In genomic region chr16:13830444-13830843, GRCm38 (mm10) we compare ENCODE assay signal across 18 mouse cellular contexts. TPM values are rescaled to one million over a fixed set of nuclear protein-coding genes. Genes with fewer than 3 reads are reported as not detected.
DNase-seq lines count a peak whose midpoint lies in the region; ATAC-seq and TF ChIP-seq lines count a peak whose summit lies in the region.
"Had no signal": no experiment of that assay in that cellular context is flagged by ENCODE, and none has a peak within 500 bp of the region (broad histone marks: within the 10 kb centered on the region; RNA-seq: fewer than 3 reads in every experiment).

No protein-coding gene starts in this region.

- no peak overlapping the region for H3K4me3 ChIP-seq in heart, adult 2 months
- no peak overlapping the region for H3K4me3 ChIP-seq in heart, embryonic 11.5 days (ENCODE audit: low read depth, low read length)
- H3K4me3 ChIP-seq in lung, postnatal 0 days (ENCODE audit: low read depth, low read length): no peak overlapping the region
- H3K4me3 ChIP-seq in CH12.LX (replicated peaks in 1 of 3; ENCODE audit: low read depth in 2 of 3, low read length in 2 of 3, poor library complexity in 1 of 3): no peak overlapping the region
- H3K4me3 ChIP-seq: embryonic facial prominence, embryonic 13.5 days; limb, embryonic 10.5 days; liver, embryonic 15.5 days; midbrain, embryonic 13.5 days had no signal

- no peaks in the 10 kb centered on the region for H3K4me1 ChIP-seq in heart, adult 2 months (ENCODE audit: control insufficient read depth, insufficient read depth, low read length)
- H3K4me1 ChIP-seq in heart, embryonic 11.5 days (ENCODE audit: control insufficient read depth, insufficient read depth, low read length): peaks cover 13% of the 10 kb centered on the region
- H3K4me1 ChIP-seq in lung, postnatal 0 days (ENCODE audit: insufficient read depth, low read depth, low read length): no peaks in the 10 kb centered on the region
- H3K4me1 ChIP-seq in CH12.LX (ENCODE audit: control insufficient read depth in 1 of 2, insufficient read depth in 2 of 2): peaks cover 0 to 9% of the 10 kb centered on the region in 2 experiments; a peak in 2 of 4 replicates
- H3K4me1 ChIP-seq: limb, embryonic 10.5 days; liver, embryonic 15.5 days; midbrain, embryonic 13.5 days had no signal

- intact Hi-C loops in heart, adult 2 months (cut with DNase I): no loop called here

- no peaks in the 10 kb centered on the region for H3K9me3 ChIP-seq in heart, embryonic 11.5 days (replicated peaks; ENCODE audit: control insufficient read depth, low read length)
- H3K9me3 ChIP-seq in lung, postnatal 0 days (ENCODE audit: low read length): no peaks in the 10 kb centered on the region
- H3K9me3 ChIP-seq in CH12.LX (replicated peaks; ENCODE audit: low read length): no peaks in the 10 kb centered on the region
- H3K9me3 ChIP-seq: embryonic facial prominence, embryonic 13.5 days; limb, embryonic 10.5 days; liver, embryonic 15.5 days; midbrain, embryonic 13.5 days had no signal

- H3K79me2 ChIP-seq in heart, adult 2 months (replicated peaks; ENCODE audit: control insufficient read depth, insufficient read depth, low read length): peaks cover under 1% of the 10 kb centered on the region; the same call in 1 of the 2 replicates
- H3K79me2 ChIP-seq in CH12.LX (replicated peaks; ENCODE audit: control insufficient read depth, extremely low read depth, insufficient read depth, poor library complexity, severe bottlenecking): no peaks in the 10 kb centered on the region

- in situ Hi-C loops in CH12.LX (cut with MboI; ENCODE audit: low pct_ligation_motif_present, low pct_unique_long_range_greater_than_20kb, low sequenced_read_pairs): no loop called here

- TF ChIP-seq CTCF in heart, adult 2 months (IDR thresholded peaks at IDR 0.05): peak; percentile 17
- TF ChIP-seq CTCF in lung, postnatal 0 days (IDR thresholded peaks at IDR 0.05): peak; percentile 29; the same call in 1 of the 2 replicates
- TF ChIP-seq CTCF in CH12.LX (conservative IDR thresholded peaks at IDR 0.05 in 1 of 2, IDR thresholded peaks at IDR 0.05 in 1 of 2; ENCODE audit: low read depth in 2 of 2, low read length in 2 of 2): peak in 1 of 2 experiments; percentile 41; a peak in 2 of 4 replicates

- H3K27me3 ChIP-seq in heart, adult 2 months (ENCODE audit: control insufficient read depth, insufficient read depth, low read length): no peaks in the 10 kb centered on the region
- H3K27me3 ChIP-seq in heart, embryonic 11.5 days (ENCODE audit: control insufficient read depth, insufficient read depth, low read length): no peaks in the 10 kb centered on the region
- no peaks in the 10 kb centered on the region for H3K27me3 ChIP-seq in lung, postnatal 0 days (replicated peaks; ENCODE audit: insufficient read depth, low read length)
- H3K27me3 ChIP-seq in CH12.LX (replicated peaks): no peaks in the 10 kb centered on the region
- H3K27me3 ChIP-seq: embryonic facial prominence, embryonic 13.5 days; liver, embryonic 15.5 days; midbrain, embryonic 13.5 days; Patski had no signal

- DNase-seq in heart, adult 2 months: no peak
- no peak for DNase-seq in lung, postnatal 0 days (ENCODE audit: low spot score)
- DNase-seq in lung, postnatal 4 days: no peak
- DNase-seq in CH12.LX (ENCODE audit: extremely low read depth) (no peak), R1 (ENCODE audit: low read depth, low spot score) (peak; percentile 61)
- DNase-seq in ovary, adult 18-20 months (ENCODE audit: low spot score): no peak
- DNase-seq: cerebellum, adult 18-20 months; kidney, postnatal 36 days; layer of hippocampus, postnatal 36 days; right cerebral cortex, postnatal 4 days had no signal

- dilution Hi-C loops in CH12.LX (cut with MboI; ENCODE audit: extremely low pct_ligation_motif_present, extremely low pct_unique_long_range_greater_than_20kb, low sequenced_read_pairs): no loop called here

- no peak for TF ChIP-seq EP300 in heart, adult 2 months (IDR thresholded peaks at IDR 0.05; ENCODE audit: insufficient read depth, low read depth, low read length)
- no peak for TF ChIP-seq EP300 in lung, postnatal 0 days (IDR thresholded peaks at IDR 0.05)
- no peak for TF ChIP-seq EP300 in CH12.LX (IDR thresholded peaks at IDR 0.05; ENCODE audit: low read length)

- TF ChIP-seq RAD21 in CH12.LX (IDR thresholded peaks at IDR 0.05; ENCODE audit: low read depth, low read length): no peak

- no peak overlapping the region for H3K9ac ChIP-seq in heart, adult 2 months (ENCODE audit: low read depth, low read length)
- no peak overlapping the region for H3K9ac ChIP-seq in heart, embryonic 11.5 days (ENCODE audit: low read depth, low read length)
- H3K9ac ChIP-seq in lung, postnatal 0 days (replicated peaks; ENCODE audit: low read depth): no peak overlapping the region
- no peak overlapping the region for H3K9ac ChIP-seq in CH12.LX (ENCODE audit: insufficient read depth, low read depth)
- H3K9ac ChIP-seq: embryonic facial prominence, embryonic 13.5 days; liver, embryonic 15.5 days; midbrain, embryonic 13.5 days had no signal

- TF ChIP-seq POLR2A in heart, adult 2 months (IDR thresholded peaks at IDR 0.05; ENCODE audit: insufficient read depth, low read depth, low read length): no peak
- TF ChIP-seq POLR2A in CH12.LX (IDR thresholded peaks at IDR 0.05; ENCODE audit: low read depth, low read length): 0 out of 2 replicates have a peak, but pooled peaks have one; percentile 20

- ATAC-seq in heart, embryonic 11.5 days (replicated peaks; ENCODE audit: insufficient number of reproducible peaks, low FRiP score, low TSS enrichment): no peak
- ATAC-seq in lung, postnatal 0 days: no peak
- ATAC-seq in megakaryocyte, adult 5-6 weeks (ENCODE audit: poor library complexity, severe bottlenecking): no peak
- ATAC-seq: intestine, embryonic 16.5 days; midbrain, embryonic 13.5 days; Patski had no signal

- WGBS in heart, adult 2 months: 91% methylated on average over 10 of the region's 10 CpGs
- 84% methylated on average over 10 of the region's 10 CpGs for WGBS in heart, embryonic 11.5 days (ENCODE audit: insufficient replicate concordance)
- 87% methylated on average over 10 of the region's 10 CpGs for WGBS in lung, postnatal 0 days

- no peak overlapping the region for H3K27ac ChIP-seq in heart, adult 2 months
- H3K27ac ChIP-seq in heart, embryonic 11.5 days (ENCODE audit: low read depth, low read length): no peak overlapping the region
- H3K27ac ChIP-seq in lung, postnatal 0 days (ENCODE audit: low read length): no peak overlapping the region
- H3K27ac ChIP-seq in CH12.LX (ENCODE audit: insufficient read depth, low read depth): no peak overlapping the region
- H3K27ac ChIP-seq: embryonic facial prominence, embryonic 13.5 days; limb, embryonic 10.5 days; liver, embryonic 15.5 days; midbrain, embryonic 13.5 days had no signal

- no peak overlapping the region for H3K4me2 ChIP-seq in heart, embryonic 11.5 days
- no peak overlapping the region for H3K4me2 ChIP-seq in lung, postnatal 0 days (replicated peaks; ENCODE audit: low read depth, low read length)
- H3K4me2 ChIP-seq in CH12.LX (ENCODE audit: insufficient read depth, low read depth, poor library complexity, severe bottlenecking): no peak overlapping the region
- H3K4me2 ChIP-seq: embryonic facial prominence, embryonic 13.5 days; liver, embryonic 15.5 days; midbrain, embryonic 13.5 days had no signal

- no peaks in the 10 kb centered on the region for H3K36me3 ChIP-seq in heart, adult 2 months (ENCODE audit: control insufficient read depth, insufficient read depth, low read length)
- H3K36me3 ChIP-seq in heart, embryonic 11.5 days (ENCODE audit: control insufficient read depth, insufficient read depth, low read length): peaks cover 42% of the 10 kb centered on the region
- H3K36me3 ChIP-seq in lung, postnatal 0 days (ENCODE audit: insufficient read depth, low read length): peaks cover 49% of the 10 kb centered on the region
- H3K36me3 ChIP-seq in CH12.LX (replicated peaks in 1 of 2; ENCODE audit: control insufficient read depth in 1 of 2, insufficient read depth in 1 of 2, low read length in 1 of 2): peaks cover 63 to 93% of the 10 kb centered on the region in 2 experiments

TF ChIP-seq in CH12.LX, 34 proteins besides CTCF, POLR2A, EP300 and RAD21 (continues in another document):
- TF ChIP-seq POLR2AphosphoS2 (IDR thresholded peaks at IDR 0.05; ENCODE audit: low read depth, low read length) (0 out of 2 replicates have a peak, but pooled peaks have one; percentile 6), UBTF (IDR thresholded peaks at IDR 0.05; ENCODE audit: low read depth, low read length) (no peak), USF2 (conservative IDR thresholded peaks at IDR 0.05; ENCODE audit: low read depth, low read length) (no peak), GABPA (IDR thresholded peaks at IDR 0.05; ENCODE audit: insufficient replicate concordance, low read depth, low read length) (no peak), KAT2A (IDR thresholded peaks at IDR 0.05; ENCODE audit: insufficient replicate concordance, low read length) (no peak), CHD2 (IDR thresholded peaks at IDR 0.05; ENCODE audit: low read length) (no peak), MXI1 (IDR thresholded peaks at IDR 0.05; ENCODE audit: low read depth, low read length) (no peak), HCFC1 (IDR thresholded peaks at IDR 0.05; ENCODE audit: low read depth, low read length) (no peak), SMC3 (IDR thresholded peaks at IDR 0.05; ENCODE audit: low read depth, low read length) (peak; percentile 19; the same call in 1 of the 2 replicates), MEF2A (IDR thresholded peaks at IDR 0.05; ENCODE audit: borderline replicate concordance, low read depth, low read length) (no peak), IRF4 (IDR thresholded peaks at IDR 0.05; ENCODE audit: low read depth, low read length) (no peak)

RNA-seq across cellular contexts. Expression of gene Ntan1, which starts 11.8 kb away (rescaled TPM):
- total RNA-seq in heart, adult 2 months (2021): 10 to 100 TPM; 42.9 to 47.1 TPM
- polyA plus RNA-seq in heart, adult 2 months (2012; rRNA removed): 40.2 and 46.2 TPM in 2 replicates
- polyA plus RNA-seq in heart, embryonic 11.5 days (2014; fragmentation: Nextera tagmentation; extraction: Ambion mirVana): 140 and 149 TPM in 2 replicates
- polyA plus RNA-seq in lung, postnatal 0 days (2015; fragmentation: Nextera tagmentation; extraction: Ambion mirVana): 135 and 141 TPM in 2 replicates
- total RNA-seq in CH12.LX (2012; rRNA removed) (52.1 and 57.3 TPM in 2 replicates), CH12.LX (2014; rRNA removed) (99.2 and 111 TPM in 2 replicates)
- polyA plus RNA-seq in CH12.LX (2012; ENCODE audit: insufficient read length, low read depth): 66.0 and 71.3 TPM in 2 replicates
- total RNA-seq in megakaryocyte, adult 5-6 weeks (2015): 93.7 and 107 TPM in 2 replicates
- total RNA-seq in megakaryocyte, adult 5-6 weeks (2017): 72.4 and 80.9 TPM in 2 replicates

RNA-seq across cellular contexts. Expression of gene Rrn3, which starts 49.9 kb away (rescaled TPM):
- total RNA-seq in heart, adult 2 months (2021): 10 to 100 TPM; 37.9 to 38.3 TPM
- 17.2 and 25.4 TPM in 2 replicates for polyA plus RNA-seq in heart, adult 2 months (2012; rRNA removed)
- polyA plus RNA-seq in heart, embryonic 11.5 days (2014; fragmentation: Nextera tagmentation; extraction: Ambion mirVana): 54.9 and 58.7 TPM in 2 replicates
- 28.1 TPM in 2 replicates for polyA plus RNA-seq in lung, postnatal 0 days (2015; fragmentation: Nextera tagmentation; extraction: Ambion mirVana)
- 83.5 and 105 TPM in 2 replicates for total RNA-seq in CH12.LX (2012; rRNA removed)
- total RNA-seq in CH12.LX (2014; rRNA removed): 136 and 155 TPM in 2 replicates
- 93.7 and 93.8 TPM in 2 replicates for polyA plus RNA-seq in CH12.LX (2012; ENCODE audit: insufficient read length, low read depth)
- 14.5 and 16.3 TPM in 2 replicates for total RNA-seq in megakaryocyte, adult 5-6 weeks (2015)
- 24.6 and 26.3 TPM in 2 replicates for total RNA-seq in megakaryocyte, adult 5-6 weeks (2017)
